Mouse (Mus musculus) kidney, adult 10 weeks (tissue): Measurements from ENCODE around the gene Myf6. TPM values are rescaled to one million over a fixed set of nuclear protein-coding genes. Genes with fewer than 3 reads are reported as not detected.

Experiments used
- polyA plus RNA-seq: library from polyadenylated mRNA; stranded (reverse); fragments of 350-450 nt; fragmentation: Illumina TruSeq; extraction: RNeasy Lipid Tissue Mini Kit (QIAGEN cat#74804); gene quantifications from one replicate; pipeline ENCODE4 v1.2.3, GENCODE M21; 2014; ENCODE audit warnings: low read depth, low replicate concordance

Myf6 gene
- polyA plus RNA-seq: not detected

GRCm38 (mm10) chr10:107494568-107494967 lies at the start of gene Myf6:
TSS of gene Myf6 (minus strand) at chr10:107494737.

GRCm38 (mm10) chr10:107485870-107486269 lies 8.7 kb downstream of the Myf6 start, which contains the start of gene Myf5:
TSS of gene Myf5 (minus strand) at chr10:107486134.

Other genes starting within 250 kb of the Myf6 start
- 4.8 TPM for gene Lin7a, start 223.1 kb downstream of the Myf6 start, polyA plus RNA-seq
- gene Myf5, start 8.6 kb downstream of the Myf6 start, polyA plus RNA-seq: not detected
- gene Ptprq, start 225.3 kb upstream of the Myf6 start, polyA plus RNA-seq: 0.08 TPM